Mouse (Mus musculus) heart, embryonic 14.5 days (tissue): ENCODE measurements around the gene Mpzl3. TPM values are rescaled to one million over a fixed set of nuclear protein-coding genes. Genes with fewer than 3 reads are reported as not detected.

ENCODE experiments used
- polyA plus RNA-seq: library from polyadenylated mRNA; unstranded; fragments of >200 nt; fragmentation: Nextera tagmentation; extraction: Ambion mirVana; gene quantifications from 2 replicates; pipeline ENCODE4 v1.2.1, GENCODE M21; 2014

The Mpzl3 gene
- polyA plus RNA-seq, 1 experiment from 2014 or later, result 1.5 TPM

Other genes starting within 250 kb of the Mpzl3 start
- gene Kmt2a, start 173.9 kb upstream of the Mpzl3 start, polyA plus RNA-seq, result 9.6 and 10.4 TPM in 2 replicates
- gene Atp5l, start 134.4 kb upstream of the Mpzl3 start, polyA plus RNA-seq, result 1,362 and 1,405 TPM in 2 replicates
- gene Ube4a, start 89.6 kb upstream of the Mpzl3 start, polyA plus RNA-seq, result 21.7 and 25.7 TPM in 2 replicates
- 0.20 TPM in 1 of 2 replicates, not detected in the other for gene Cd3g, start 74.8 kb upstream of the Mpzl3 start, polyA plus RNA-seq
- not detected in 2 replicates for gene Cd3d, start 73.4 kb upstream of the Mpzl3 start, polyA plus RNA-seq
- gene Cd3e, start 45.6 kb upstream of the Mpzl3 start, polyA plus RNA-seq, result not detected in 2 replicates
- gene Mpzl2, start 15.4 kb upstream of the Mpzl3 start, polyA plus RNA-seq, result 0.59 and 1.1 TPM in 2 replicates
- gene Jaml, start 24.0 kb downstream of the Mpzl3 start, polyA plus RNA-seq, result 0.18 and 0.28 TPM in 2 replicates
- gene Scn2b, start 62.6 kb downstream of the Mpzl3 start, polyA plus RNA-seq, result 1.4 TPM in 2 replicates
- gene Scn4b, start 83.2 kb downstream of the Mpzl3 start, polyA plus RNA-seq, result 0.11 TPM in 1 of 2 replicates, not detected in the other
- not detected in 2 replicates for gene BC049352, start 126.8 kb downstream of the Mpzl3 start, polyA plus RNA-seq
- not detected in 2 replicates for gene Tmprss4, start 148.9 kb downstream of the Mpzl3 start, polyA plus RNA-seq
- 0.63 and 1.0 TPM in 2 replicates for gene Il10ra, start 214.0 kb downstream of the Mpzl3 start, polyA plus RNA-seq